Mouse (Mus musculus): ENCODE results near the gene Stard13. TPM values are rescaled to one million over a fixed set of nuclear protein-coding genes. Genes with fewer than 3 reads are reported as not detected.
A peak's percentile ranks its signal among the peaks of the same experiment; 100 is the strongest.

Gene Stard13
- polyA plus RNA-seq, 1 experiment from 2014 or later, result 18.0 TPM

- H3K36me3 ChIP-seq, result peaks cover 61% of the 10 kb centered on the region
- 65% methylated on average over 12 of the region's 12 CpGs for WGBS
- no peak for ATAC-seq (ENCODE audit: borderline replicate concordance, extremely low read depth, low FRiP score, low TSS enrichment)
Measured at GRCm38 (mm10) chr5:151047488-151047887, 186.1 kb downstream of the Stard13 start.

DNA sequence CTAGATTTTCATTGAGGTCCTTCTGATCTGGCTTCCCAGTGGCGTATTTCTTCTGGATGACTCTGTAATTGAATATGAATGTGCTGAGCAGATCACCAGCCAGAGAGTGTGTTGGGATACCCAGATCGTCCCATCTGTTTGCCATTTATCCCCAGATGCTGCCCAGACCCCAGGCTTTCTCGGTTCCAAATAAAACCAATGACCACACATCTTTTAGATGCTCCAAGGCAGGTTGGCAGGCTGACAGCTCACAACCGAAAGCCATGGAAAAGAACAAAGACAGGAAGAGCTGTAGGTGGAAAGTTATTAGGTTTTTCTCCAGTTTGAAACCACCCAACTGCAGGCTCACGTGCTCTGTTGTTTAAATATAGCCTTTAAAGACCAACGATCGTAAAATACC, 186.7 kb downstream of the Stard13 start:
- Histone ChIP-seq H3K36me3 (peaks cover 61% of the 10 kb centered on the region), H3K9ac (no peak overlapping the region), H3K4me1 (0 out of 2 replicates have a peak, but pooled peaks cover 4% of the 10 kb centered on the region), H3K27me3 (no peaks in the 10 kb centered on the region), H3K9me3 (no peaks in the 10 kb centered on the region), H3K4me3 (no peak overlapping the region), H3K27ac (no peak overlapping the region; the same call in 1 of the 2 replicates), H3K4me2 (no peak overlapping the region)
- 72% methylated on average over 7 of the region's 7 CpGs for WGBS
- no peak for ATAC-seq (ENCODE audit: borderline replicate concordance, extremely low read depth, low FRiP score, low TSS enrichment)

More at GRCm38 (mm10) chr5:151047488-151047887, 186.1 kb downstream of the Stard13 start:
- H3K4me2 ChIP-seq, result no peak overlapping the region
- no peak overlapping the region for H3K9ac ChIP-seq
- peak overlapping the region; percentile 29; the same call in 1 of the 2 replicates for H3K27ac ChIP-seq
- no peaks in the 10 kb centered on the region for H3K9me3 ChIP-seq
- H3K27me3 ChIP-seq, result no peaks in the 10 kb centered on the region
- 0 out of 2 replicates have a peak, but pooled peaks cover 4% of the 10 kb centered on the region for H3K4me1 ChIP-seq
- H3K4me3 ChIP-seq, result no peak overlapping the region

DNA sequence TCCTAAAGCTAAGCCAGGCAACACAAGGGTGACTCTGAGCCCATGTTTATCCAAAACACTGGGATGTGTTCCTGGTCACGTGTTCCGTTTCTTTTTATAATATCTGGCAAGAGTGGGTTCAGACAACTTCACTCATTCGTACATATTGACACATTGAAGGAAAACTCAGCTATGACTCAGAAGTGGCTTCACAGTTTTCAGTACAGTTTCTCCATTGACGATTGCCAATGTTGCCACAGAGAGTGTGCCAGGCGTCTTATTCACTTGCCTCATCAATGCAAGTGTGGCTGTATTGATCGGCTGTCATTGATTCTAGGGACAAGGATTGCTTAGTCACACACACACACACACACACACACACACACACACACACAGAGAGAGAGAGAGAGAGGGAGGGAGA, 187.5 kb downstream of the Stard13 start:
- WGBS, result 90% methylated on average over 6 of the region's 6 CpGs
- Histone ChIP-seq H3K27me3 (no peaks in the 10 kb centered on the region), H3K4me3 (no peak overlapping the region), H3K9me3 (no peaks in the 10 kb centered on the region), H3K27ac (no peak overlapping the region), H3K4me2 (no peak overlapping the region), H3K4me1 (0 out of 2 replicates have a peak, but pooled peaks cover 4% of the 10 kb centered on the region), H3K36me3 (peaks cover 66% of the 10 kb centered on the region), H3K9ac (no peak overlapping the region)
- ATAC-seq (ENCODE audit: borderline replicate concordance, extremely low read depth, low FRiP score, low TSS enrichment), result no peak

GRCm38 (mm10) chr5:151042911-151043310, 190.7 kb downstream of the Stard13 start:
- Histone ChIP-seq H3K9me3 (no peaks in the 10 kb centered on the region), H3K4me2 (no peak overlapping the region), H3K27ac (no peak overlapping the region), H3K9ac (no peak overlapping the region), H3K4me1 (0 out of 2 replicates have a peak, but pooled peaks cover 4% of the 10 kb centered on the region), H3K4me3 (no peak overlapping the region), H3K27me3 (no peaks in the 10 kb centered on the region), H3K36me3 (peaks cover 74% of the 10 kb centered on the region)
- no peak for ATAC-seq (ENCODE audit: borderline replicate concordance, extremely low read depth, low FRiP score, low TSS enrichment)
- WGBS, result 85% methylated on average over 5 of the region's 5 CpGs

DNA sequence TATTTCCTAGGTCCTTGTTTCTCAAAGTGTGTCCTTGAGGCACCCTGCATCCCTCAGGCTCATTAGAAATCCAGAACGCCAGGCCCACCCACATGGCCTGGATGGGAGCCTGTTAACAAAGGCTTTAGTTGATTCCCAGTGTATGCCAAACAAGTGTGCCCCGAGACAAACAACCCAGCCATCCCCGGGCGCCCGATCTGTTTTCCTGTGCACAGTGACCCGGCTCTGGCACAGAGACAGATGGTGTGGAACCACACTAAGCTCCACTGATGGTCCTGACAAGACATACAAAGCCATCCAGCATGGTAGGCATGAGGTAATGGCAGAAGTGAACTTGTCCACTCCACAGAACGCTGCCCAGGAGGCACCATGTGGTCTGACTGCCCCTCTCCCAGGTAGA, 195.8 kb downstream of the Stard13 start:
- H3K9me3 ChIP-seq, result no peaks in the 10 kb centered on the region
- no peak for ATAC-seq (ENCODE audit: borderline replicate concordance, extremely low read depth, low FRiP score, low TSS enrichment)
- H3K4me1 ChIP-seq, result no peaks in the 10 kb centered on the region
- no peak overlapping the region for H3K9ac ChIP-seq
- H3K36me3 ChIP-seq, result peaks cover 43% of the 10 kb centered on the region
- no peak overlapping the region for H3K27ac ChIP-seq
- 83% methylated on average over 7 of the region's 7 CpGs for WGBS
- no peaks in the 10 kb centered on the region for H3K27me3 ChIP-seq
- no peak overlapping the region for H3K4me3 ChIP-seq
- H3K4me2 ChIP-seq, result no peak overlapping the region

DNA sequence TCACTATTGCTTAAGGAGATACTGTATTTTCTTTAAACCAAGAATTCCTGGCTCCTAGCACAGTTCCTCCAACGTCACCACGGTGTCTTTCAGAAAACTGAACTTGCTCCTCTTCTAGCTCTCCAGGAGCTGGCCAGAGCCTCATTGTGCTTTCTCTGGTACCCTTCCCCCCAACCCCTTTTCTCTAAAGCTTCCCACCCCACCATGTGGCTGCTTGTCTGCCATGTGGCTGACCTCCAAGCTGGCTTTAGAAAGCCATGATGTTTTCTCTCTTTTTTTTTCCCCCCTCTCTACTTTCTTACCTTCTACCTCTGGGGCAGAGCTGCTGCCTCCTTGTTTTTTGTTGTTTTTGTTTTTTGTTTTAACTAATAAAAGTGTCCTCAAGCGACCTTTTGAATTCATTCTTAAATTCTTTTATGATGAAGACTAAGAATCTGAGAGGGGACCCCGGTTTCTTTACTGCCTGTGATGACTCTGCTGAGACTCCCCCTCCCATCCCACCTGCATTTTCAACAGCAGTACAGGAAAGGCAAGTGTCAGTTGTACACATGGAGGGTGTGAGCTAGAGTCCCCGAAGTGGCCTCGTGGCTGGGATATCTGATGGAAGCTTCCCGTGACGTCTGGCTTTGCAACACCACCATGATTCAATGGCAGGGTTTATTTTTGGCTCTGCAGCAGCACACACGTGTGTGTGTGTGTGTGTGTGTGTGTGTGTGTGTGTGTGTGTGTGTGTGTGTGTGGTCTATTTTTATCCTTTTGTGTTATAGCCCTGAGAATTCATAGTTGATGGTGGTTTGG, 198.7 kb downstream of the Stard13 start:
- Histone ChIP-seq H3K9ac (no peak overlapping the region), H3K9me3 (no peaks in the 10 kb centered on the region), H3K4me1 (no peaks in the 10 kb centered on the region), H3K27me3 (no peaks in the 10 kb centered on the region), H3K4me3 (no peak overlapping the region), H3K27ac (no peak overlapping the region), H3K36me3 (peaks cover 17% of the 10 kb centered on the region), H3K4me2 (no peak overlapping the region)
- ATAC-seq (ENCODE audit: borderline replicate concordance, extremely low read depth, low FRiP score, low TSS enrichment), result no peak
- WGBS, result 55% methylated on average over 9 of the region's 9 CpGs

- no peak overlapping the region for H3K27ac ChIP-seq
- 63% methylated on average over 6 of the region's 6 CpGs for WGBS
- H3K4me1 ChIP-seq, result peaks cover 13% of the 10 kb centered on the region
Measured at GRCm38 (mm10) chr5:151028906-151029305, 204.7 kb downstream of the Stard13 start.

GRCm38 (mm10) chr5:151027171-151027570, 206.5 kb downstream of the Stard13 start:
- peaks cover 20% of the 10 kb centered on the region for H3K4me1 ChIP-seq
- no peak overlapping the region for H3K9ac ChIP-seq
- H3K4me2 ChIP-seq, result no peak overlapping the region
- H3K27ac ChIP-seq, result no peak overlapping the region
- H3K9me3 ChIP-seq, result no peaks in the 10 kb centered on the region
- H3K36me3 ChIP-seq, result no peaks in the 10 kb centered on the region
- WGBS, result 48% methylated on average over 7 of the region's 7 CpGs
- ATAC-seq (ENCODE audit: borderline replicate concordance, extremely low read depth, low FRiP score, low TSS enrichment), result no peak
- no peak overlapping the region for H3K4me3 ChIP-seq
- H3K27me3 ChIP-seq, result no peaks in the 10 kb centered on the region

More at GRCm38 (mm10) chr5:151028906-151029305, 204.7 kb downstream of the Stard13 start:
- no peak overlapping the region for H3K4me3 ChIP-seq
- H3K27me3 ChIP-seq, result no peaks in the 10 kb centered on the region
- H3K36me3 ChIP-seq, result no peaks in the 10 kb centered on the region
- no peak overlapping the region for H3K9ac ChIP-seq
- no peaks in the 10 kb centered on the region for H3K9me3 ChIP-seq
- ATAC-seq (ENCODE audit: borderline replicate concordance, extremely low read depth, low FRiP score, low TSS enrichment), result no peak
- no peak overlapping the region for H3K4me2 ChIP-seq

DNA sequence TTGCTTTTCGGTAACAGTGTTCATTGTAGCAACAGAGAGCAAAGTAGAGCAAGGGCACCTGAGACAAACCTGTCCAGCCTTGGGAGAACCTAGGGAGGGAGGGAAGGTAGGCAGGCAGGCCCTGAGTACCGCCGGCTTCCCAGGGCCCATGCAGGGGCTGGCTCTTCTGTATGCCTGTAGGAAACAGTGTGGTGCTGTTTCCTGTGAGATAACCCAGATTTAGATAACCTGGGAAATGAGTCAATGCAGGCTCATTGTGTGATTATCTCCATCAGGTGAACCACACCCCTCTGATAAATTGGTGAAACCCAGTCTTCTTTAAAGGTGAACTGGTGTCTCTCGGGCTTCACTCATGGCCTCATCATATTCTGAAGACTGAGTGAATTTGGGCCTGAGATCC, 207.6 kb downstream of the Stard13 start:
- H3K36me3 ChIP-seq, result no peaks in the 10 kb centered on the region
- peaks cover 20% of the 10 kb centered on the region for H3K4me1 ChIP-seq
- no peak overlapping the region for H3K27ac ChIP-seq

DNA sequence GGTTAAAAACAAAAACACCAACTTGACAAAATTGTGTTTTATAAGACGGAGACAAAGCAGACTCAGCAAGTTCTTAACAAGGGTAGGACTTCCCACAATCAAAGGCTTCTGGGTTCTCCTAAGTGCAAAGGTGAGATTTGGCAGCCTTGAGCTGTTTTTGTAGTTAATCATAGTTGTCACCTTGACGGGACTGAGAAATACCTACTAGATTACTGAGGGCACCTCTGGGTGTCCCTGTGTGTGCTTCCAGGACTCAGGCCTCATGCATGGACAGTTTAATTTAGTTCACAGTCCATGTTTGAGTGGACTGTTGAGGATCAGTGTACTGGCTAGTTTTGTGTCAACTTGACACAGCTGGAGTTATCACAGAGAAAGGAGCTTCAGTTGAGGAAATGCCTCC, 209.2 kb downstream of the Stard13 start:
- no peak for ATAC-seq (ENCODE audit: borderline replicate concordance, extremely low read depth, low FRiP score, low TSS enrichment)
- Histone ChIP-seq H3K9ac (no peak overlapping the region), H3K36me3 (no peaks in the 10 kb centered on the region), H3K4me3 (no peak overlapping the region), H3K27me3 (no peaks in the 10 kb centered on the region), H3K9me3 (no peaks in the 10 kb centered on the region), H3K4me1 (peaks cover 30% of the 10 kb centered on the region), H3K27ac (no peak overlapping the region), H3K4me2 (no peak overlapping the region)
- WGBS, result 65% methylated on average over 2 of the region's 2 CpGs

More for the DNA sequence above, 207.6 kb downstream of the Stard13 start:
- Histone ChIP-seq H3K4me3 (no peak overlapping the region), H3K9me3 (no peaks in the 10 kb centered on the region), H3K4me2 (no peak overlapping the region), H3K9ac (no peak overlapping the region), H3K27me3 (no peaks in the 10 kb centered on the region)
- 74% methylated on average over 4 of the region's 4 CpGs for WGBS
- no peak for ATAC-seq (ENCODE audit: borderline replicate concordance, extremely low read depth, low FRiP score, low TSS enrichment)

- H3K36me3 ChIP-seq, result no peaks in the 10 kb centered on the region
- H3K9ac ChIP-seq, result no peak overlapping the region
- H3K4me2 ChIP-seq, result peak overlapping the region; percentile 33
- ATAC-seq (ENCODE audit: borderline replicate concordance, extremely low read depth, low FRiP score, low TSS enrichment), result peak; percentile 50; the same call in 1 of the 2 replicates
- no peaks in the 10 kb centered on the region for H3K9me3 ChIP-seq
- H3K4me3 ChIP-seq, result no peak overlapping the region
- no peaks in the 10 kb centered on the region for H3K27me3 ChIP-seq
- 13% methylated on average over 8 of the region's 8 CpGs for WGBS
- peak overlapping the region; percentile 75 for H3K27ac ChIP-seq
- peaks cover 29% of the 10 kb centered on the region for H3K4me1 ChIP-seq
Measured at GRCm38 (mm10) chr5:151023461-151023860, 210.2 kb downstream of the Stard13 start.

GRCm38 (mm10) chr5:151022939-151023338, 210.7 kb downstream of the Stard13 start:
- Histone ChIP-seq H3K4me1 (peaks cover 27% of the 10 kb centered on the region), H3K27me3 (no peaks in the 10 kb centered on the region), H3K4me2 (peak overlapping the region; percentile 33; the same call in 1 of the 2 replicates), H3K4me3 (no peak overlapping the region), H3K27ac (no peak overlapping the region), H3K9me3 (no peaks in the 10 kb centered on the region), H3K9ac (no peak overlapping the region), H3K36me3 (no peaks in the 10 kb centered on the region)
- 28% methylated on average over 1 of the region's 1 CpGs for WGBS
- ATAC-seq (ENCODE audit: borderline replicate concordance, extremely low read depth, low FRiP score, low TSS enrichment), result no peak
